Mouse (Mus musculus): ENCODE measurements at regions not wholly inside any gene's neighbourhood (a gene's known extent, or its start where the extent isn't known, plus 50 kb on each side); places are given as distances from the start of the nearest gene placed in this dataset.

DNA sequence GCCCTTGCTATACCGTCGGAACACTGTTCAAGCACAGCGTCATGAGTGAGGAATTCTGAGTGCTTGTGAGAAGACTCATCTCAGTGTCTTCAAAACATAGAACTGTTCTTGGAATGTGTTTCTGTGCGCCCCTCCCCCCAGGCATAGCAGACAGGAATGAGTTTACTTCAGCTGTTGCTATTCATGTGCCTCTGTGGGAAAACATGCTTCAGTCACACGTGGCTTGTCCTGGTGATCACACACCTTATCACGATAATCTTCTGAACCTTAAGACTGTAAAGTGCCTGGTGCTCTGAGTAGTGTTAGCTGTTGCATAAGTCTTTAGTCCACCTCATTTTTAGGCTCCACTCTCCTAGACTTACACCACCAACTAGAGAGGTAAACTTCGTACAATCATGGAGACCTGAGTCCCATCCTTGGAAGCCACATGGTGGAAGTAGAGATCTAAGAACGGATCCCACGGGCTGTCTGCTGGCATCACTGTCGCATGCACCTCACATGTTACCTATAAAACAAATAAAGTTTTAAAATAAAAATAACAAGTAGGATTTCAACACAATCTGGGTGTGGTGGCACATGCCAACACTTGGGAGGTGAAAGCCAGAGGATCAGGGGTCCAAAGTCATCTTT lies 1143.8 kb downstream of the 4930447A16Rik start:
- H3K4me2 ChIP-seq (ENCODE audit: low read depth, low read length), result no peak overlapping the region
- ATAC-seq, result no peak
- WGBS, result 73% methylated on average over 10 of the region's 10 CpGs
- peaks cover 7% of the 10 kb centered on the region; the same call in 1 of the 2 replicates for H3K4me1 ChIP-seq (ENCODE audit: control insufficient read depth, insufficient read depth, low read length)
- no peak overlapping the region for H3K4me3 ChIP-seq (ENCODE audit: low read length)
- H3K9ac ChIP-seq (ENCODE audit: low read depth, low read length), result no peak overlapping the region
- H3K9me3 ChIP-seq (ENCODE audit: control insufficient read depth, low read length), result no peaks in the 10 kb centered on the region
- H3K27me3 ChIP-seq (replicated peaks; ENCODE audit: control insufficient read depth, insufficient read depth, low read length), result no peaks in the 10 kb centered on the region
- H3K27ac ChIP-seq (ENCODE audit: low read length), result peak overlapping the region; percentile 85; the same call in 1 of the 2 replicates
- no peaks in the 10 kb centered on the region for H3K36me3 ChIP-seq (ENCODE audit: control insufficient read depth, insufficient read depth, low read length)

DNA sequence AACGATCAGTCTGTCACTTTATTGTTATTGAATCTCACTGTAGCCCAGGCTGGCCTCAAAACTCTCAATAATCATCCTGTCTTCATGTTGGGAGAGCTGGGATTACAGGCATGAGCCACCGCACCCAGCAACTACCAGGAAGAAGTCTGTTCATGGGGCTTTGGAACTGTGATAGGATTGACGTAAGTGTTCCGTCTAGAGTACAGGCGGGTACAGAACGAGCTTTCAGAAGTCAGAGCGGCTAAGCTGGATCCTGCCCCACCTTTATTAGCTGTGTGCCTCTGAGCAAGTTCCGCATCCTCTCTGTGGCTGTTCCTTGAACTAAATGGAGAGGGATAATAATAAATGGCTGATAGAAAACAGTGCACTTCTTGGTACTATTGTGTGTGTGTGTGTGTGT lies 1144.8 kb downstream of the 4930447A16Rik start:
- whole genome bisulfite sequencing, result 69% methylated on average over 8 of the region's 8 CpGs
- H3K9ac ChIP-seq (ENCODE audit: low read depth, low read length), result no peak overlapping the region
- no peak overlapping the region for H3K4me2 ChIP-seq (ENCODE audit: low read depth, low read length)
- peaks cover 7% of the 10 kb centered on the region; the same call in 1 of the 2 replicates for H3K4me1 ChIP-seq (ENCODE audit: control insufficient read depth, insufficient read depth, low read length)
- no peak overlapping the region for H3K27ac ChIP-seq (ENCODE audit: low read length)
- no peak overlapping the region for H3K4me3 ChIP-seq (ENCODE audit: low read length)
- H3K9me3 ChIP-seq (ENCODE audit: control insufficient read depth, low read length), result no peaks in the 10 kb centered on the region
- H3K27me3 ChIP-seq (replicated peaks; ENCODE audit: control insufficient read depth, insufficient read depth, low read length), result no peaks in the 10 kb centered on the region
- no peak for ATAC-seq
- H3K36me3 ChIP-seq (ENCODE audit: control insufficient read depth, insufficient read depth, low read length), result no peaks in the 10 kb centered on the region

DNA sequence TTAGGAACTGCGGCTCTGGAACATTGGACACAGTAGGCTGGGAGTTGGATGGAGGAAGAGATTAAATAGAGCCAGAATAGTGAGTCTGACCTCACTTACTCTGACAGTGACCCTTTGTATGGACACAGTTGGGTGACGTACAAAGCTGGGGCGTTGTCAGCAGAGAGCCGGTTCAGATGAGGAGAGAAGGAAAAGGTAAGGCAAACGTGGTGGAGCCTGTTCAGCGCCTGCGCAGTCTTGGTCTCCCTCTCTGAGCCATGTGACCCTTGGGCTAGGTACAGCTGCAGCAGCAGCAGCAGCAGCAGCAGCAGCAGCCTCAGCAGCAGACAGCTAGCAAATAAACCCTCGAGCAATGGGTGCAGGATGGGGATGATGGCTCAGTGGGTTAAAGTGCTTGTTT lies 1145.4 kb downstream of the 4930447A16Rik start:
- 50% methylated on average over 8 of the region's 8 CpGs for WGBS
- no peaks in the 10 kb centered on the region for H3K9me3 ChIP-seq (ENCODE audit: control insufficient read depth, low read length)
- H3K27me3 ChIP-seq (replicated peaks; ENCODE audit: control insufficient read depth, insufficient read depth, low read length), result no peaks in the 10 kb centered on the region
- ATAC-seq, result no peak
- H3K4me3 ChIP-seq (ENCODE audit: low read length), result no peak overlapping the region
- H3K4me1 ChIP-seq (ENCODE audit: control insufficient read depth, insufficient read depth, low read length), result peaks cover 7% of the 10 kb centered on the region; the same call in 1 of the 2 replicates
- no peak overlapping the region for H3K4me2 ChIP-seq (ENCODE audit: low read depth, low read length)
- no peak overlapping the region for H3K27ac ChIP-seq (ENCODE audit: low read length)
- no peaks in the 10 kb centered on the region for H3K36me3 ChIP-seq (ENCODE audit: control insufficient read depth, insufficient read depth, low read length)
- H3K9ac ChIP-seq (ENCODE audit: low read depth, low read length), result no peak overlapping the region

DNA sequence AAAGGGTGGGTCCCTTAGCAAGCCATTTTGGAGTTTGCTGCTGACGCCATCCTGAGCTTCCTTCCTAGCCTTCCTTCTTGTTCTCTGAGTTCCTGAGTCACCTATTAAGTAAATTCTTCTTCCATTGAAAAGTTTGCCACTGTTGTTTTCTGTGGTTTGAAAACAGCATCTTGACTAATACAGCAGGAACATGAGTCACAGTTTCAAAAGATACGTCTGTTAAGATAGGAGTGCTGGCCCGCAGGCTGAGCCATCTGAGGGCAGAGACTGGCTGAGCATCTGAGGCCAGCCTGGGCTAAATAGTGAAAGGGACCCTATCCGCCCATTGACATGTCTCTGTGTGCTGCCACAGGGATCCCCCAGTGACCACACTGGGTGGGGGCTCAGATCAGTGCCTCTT lies 1147.3 kb downstream of the 4930447A16Rik start:
- 88% methylated on average over 4 of the region's 4 CpGs for WGBS
- no peaks in the 10 kb centered on the region for H3K9me3 ChIP-seq (ENCODE audit: control insufficient read depth, low read length)

GRCm38 (mm10) chr15:38574447-38574846 lies 1149.1 kb downstream of the 4930447A16Rik start:
- no peaks in the 10 kb centered on the region for H3K36me3 ChIP-seq (ENCODE audit: control insufficient read depth, insufficient read depth, low read length)
- H3K27me3 ChIP-seq (replicated peaks; ENCODE audit: control insufficient read depth, insufficient read depth, low read length), result no peaks in the 10 kb centered on the region
- no peak for ATAC-seq
- H3K27ac ChIP-seq (ENCODE audit: low read length), result no peak overlapping the region
- H3K9ac ChIP-seq (ENCODE audit: low read depth, low read length), result no peak overlapping the region
- no peak overlapping the region for H3K4me3 ChIP-seq (ENCODE audit: low read length)
- H3K4me2 ChIP-seq (ENCODE audit: low read depth, low read length), result no peak overlapping the region
- H3K9me3 ChIP-seq (ENCODE audit: control insufficient read depth, low read length), result no peaks in the 10 kb centered on the region
- H3K4me1 ChIP-seq (ENCODE audit: control insufficient read depth, insufficient read depth, low read length), result no peaks in the 10 kb centered on the region; the same call in 1 of the 2 replicates
- WGBS, result 76% methylated on average over 8 of the region's 8 CpGs

More for the DNA sequence above, 1147.3 kb downstream of the 4930447A16Rik start:
- Histone ChIP-seq H3K36me3 (ENCODE audit: control insufficient read depth, insufficient read depth, low read length) (no peaks in the 10 kb centered on the region), H3K9ac (ENCODE audit: low read depth, low read length) (no peak overlapping the region), H3K27me3 (replicated peaks; ENCODE audit: control insufficient read depth, insufficient read depth, low read length) (no peaks in the 10 kb centered on the region), H3K27ac (ENCODE audit: low read length) (no peak overlapping the region), H3K4me2 (ENCODE audit: low read depth, low read length) (no peak overlapping the region), H3K4me3 (ENCODE audit: low read length) (no peak overlapping the region), H3K4me1 (ENCODE audit: control insufficient read depth, insufficient read depth, low read length) (peaks cover 7% of the 10 kb centered on the region; the same call in 1 of the 2 replicates)
- no peak for ATAC-seq

DNA sequence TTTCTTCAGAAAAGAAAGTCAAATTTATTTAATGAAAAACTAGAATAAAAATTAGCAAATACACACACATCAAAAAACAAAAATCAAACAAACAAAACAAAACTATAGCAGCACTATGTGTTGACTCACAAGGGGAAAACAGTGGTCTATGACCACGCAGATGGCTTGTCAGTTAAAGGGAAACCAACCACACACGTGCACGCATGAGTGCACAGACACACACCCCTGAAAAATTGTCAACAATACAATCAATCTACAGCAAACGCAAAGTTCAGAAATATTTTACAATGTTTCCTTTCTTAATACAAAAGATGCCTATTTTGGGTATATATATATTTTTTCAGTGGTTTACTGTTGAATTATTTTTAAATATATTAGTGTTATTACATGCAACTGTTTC lies 1149.9 kb downstream of the 4930447A16Rik start:
- Histone ChIP-seq H3K9ac (ENCODE audit: low read depth, low read length) (no peak overlapping the region), H3K27ac (ENCODE audit: low read length) (no peak overlapping the region), H3K36me3 (ENCODE audit: control insufficient read depth, insufficient read depth, low read length) (no peaks in the 10 kb centered on the region), H3K4me2 (ENCODE audit: low read depth, low read length) (no peak overlapping the region), H3K4me3 (ENCODE audit: low read length) (no peak overlapping the region), H3K27me3 (replicated peaks; ENCODE audit: control insufficient read depth, insufficient read depth, low read length) (no peaks in the 10 kb centered on the region), H3K9me3 (ENCODE audit: control insufficient read depth, low read length) (no peaks in the 10 kb centered on the region), H3K4me1 (ENCODE audit: control insufficient read depth, insufficient read depth, low read length) (no peaks in the 10 kb centered on the region)
- 79% methylated on average over 4 of the region's 4 CpGs for WGBS
- no peak for ATAC-seq

DNA sequence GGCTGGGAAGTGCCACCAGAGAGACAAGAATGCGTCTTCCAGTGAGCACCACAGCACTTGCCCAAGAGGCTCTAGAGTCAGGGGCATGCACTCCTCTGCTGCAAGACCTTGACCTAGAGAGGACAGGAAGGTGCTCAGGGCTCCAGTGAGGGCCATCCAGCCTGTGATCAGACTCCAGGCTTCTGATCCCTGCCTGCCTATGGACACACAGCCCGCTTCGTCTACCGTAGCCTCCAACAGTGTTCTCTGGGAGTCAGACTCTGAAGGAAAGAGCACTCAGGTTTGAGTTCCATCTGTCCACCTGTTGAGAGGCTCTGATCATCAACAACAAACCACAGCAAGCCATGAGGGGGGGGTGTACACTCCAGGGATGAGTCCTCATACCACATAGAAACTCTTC lies 1152.3 kb downstream of the 4930447A16Rik start:
- WGBS, result 93% methylated on average over 4 of the region's 4 CpGs
- Histone ChIP-seq H3K27me3 (replicated peaks; ENCODE audit: control insufficient read depth, insufficient read depth, low read length) (no peaks in the 10 kb centered on the region), H3K27ac (ENCODE audit: low read length) (no peak overlapping the region), H3K36me3 (ENCODE audit: control insufficient read depth, insufficient read depth, low read length) (no peaks in the 10 kb centered on the region), H3K4me1 (ENCODE audit: control insufficient read depth, insufficient read depth, low read length) (no peaks in the 10 kb centered on the region), H3K4me3 (ENCODE audit: low read length) (no peak overlapping the region), H3K4me2 (ENCODE audit: low read depth, low read length) (no peak overlapping the region), H3K9ac (ENCODE audit: low read depth, low read length) (no peak overlapping the region), H3K9me3 (ENCODE audit: control insufficient read depth, low read length) (no peaks in the 10 kb centered on the region)
- no peak for ATAC-seq

DNA sequence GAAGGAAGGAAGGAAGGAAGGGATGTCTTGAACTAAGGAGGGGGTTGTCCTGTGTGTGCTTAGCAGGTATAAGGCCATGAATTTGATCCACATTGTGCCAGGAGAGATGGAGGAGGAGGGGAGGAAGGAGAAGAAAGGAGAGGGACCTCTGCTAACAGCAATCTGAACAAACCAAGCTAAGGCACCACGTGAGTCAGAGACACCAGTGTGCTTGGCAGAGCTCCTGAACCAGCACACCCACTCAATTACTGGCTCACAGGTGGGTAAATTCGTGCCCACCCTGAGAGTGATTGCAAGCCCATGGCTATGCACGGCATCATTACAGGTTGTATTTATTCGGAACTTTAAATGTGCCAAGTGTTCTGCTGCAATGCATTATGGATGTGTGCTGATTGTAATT lies 1154.1 kb downstream of the 4930447A16Rik start:
- ATAC-seq, result no peak
- 80% methylated on average over 4 of the region's 4 CpGs for WGBS

GRCm38 (mm10) chr15:38583500-38583899 lies 1158.1 kb downstream of the 4930447A16Rik start:
- WGBS, result 62% methylated on average over 5 of the region's 5 CpGs
- ATAC-seq, result no peak
- no peaks in the 10 kb centered on the region for H3K4me1 ChIP-seq (ENCODE audit: control insufficient read depth, insufficient read depth, low read length)
- no peak overlapping the region for H3K4me3 ChIP-seq (ENCODE audit: low read length)
- H3K9me3 ChIP-seq (ENCODE audit: control insufficient read depth, low read length), result no peaks in the 10 kb centered on the region
- no peak overlapping the region for H3K9ac ChIP-seq (ENCODE audit: low read depth, low read length)
- no peak overlapping the region for H3K4me2 ChIP-seq (ENCODE audit: low read depth, low read length)
- H3K27me3 ChIP-seq (replicated peaks; ENCODE audit: control insufficient read depth, insufficient read depth, low read length), result no peaks in the 10 kb centered on the region
- no peaks in the 10 kb centered on the region for H3K36me3 ChIP-seq (ENCODE audit: control insufficient read depth, insufficient read depth, low read length)
- no peak overlapping the region for H3K27ac ChIP-seq (ENCODE audit: low read length)

More for the DNA sequence above, 1154.1 kb downstream of the 4930447A16Rik start:
- Histone ChIP-seq H3K9ac (ENCODE audit: low read depth, low read length) (no peak overlapping the region), H3K27ac (ENCODE audit: low read length) (no peak overlapping the region), H3K4me2 (ENCODE audit: low read depth, low read length) (no peak overlapping the region), H3K9me3 (ENCODE audit: control insufficient read depth, low read length) (no peaks in the 10 kb centered on the region), H3K36me3 (ENCODE audit: control insufficient read depth, insufficient read depth, low read length) (no peaks in the 10 kb centered on the region), H3K4me3 (ENCODE audit: low read length) (no peak overlapping the region), H3K27me3 (replicated peaks; ENCODE audit: control insufficient read depth, insufficient read depth, low read length) (no peaks in the 10 kb centered on the region), H3K4me1 (ENCODE audit: control insufficient read depth, insufficient read depth, low read length) (no peaks in the 10 kb centered on the region)

- H3K4me1 ChIP-seq (ENCODE audit: control insufficient read depth, insufficient read depth, low read length), result no peaks in the 10 kb centered on the region
- 76% methylated on average over 6 of the region's 6 CpGs for WGBS
- no peaks in the 10 kb centered on the region for H3K36me3 ChIP-seq (ENCODE audit: control insufficient read depth, insufficient read depth, low read length)
- H3K4me3 ChIP-seq (ENCODE audit: low read length), result no peak overlapping the region
- ATAC-seq, result no peak
- H3K27me3 ChIP-seq (replicated peaks; ENCODE audit: control insufficient read depth, insufficient read depth, low read length), result no peaks in the 10 kb centered on the region
- H3K27ac ChIP-seq (ENCODE audit: low read length), result no peak overlapping the region
- no peaks in the 10 kb centered on the region for H3K9me3 ChIP-seq (ENCODE audit: control insufficient read depth, low read length)
- no peak overlapping the region for H3K9ac ChIP-seq (ENCODE audit: low read depth, low read length)
- no peak overlapping the region for H3K4me2 ChIP-seq (ENCODE audit: low read depth, low read length)
Observed at GRCm38 (mm10) chr15:38584425-38584824, 1159.1 kb downstream of the 4930447A16Rik start.

All from intestine, embryonic 16.5 days (tissue).